Mouse (Mus musculus) thymus, adult 18-20 months (tissue): ENCODE data around the gene Plcg2.

Experiments used
- DNase-seq, 2 experiments: peaks; one replicate each; pipeline ENCODE4 v3.0.0; 2022; ENCODE audit warnings: mixed read lengths in 2 of 2

Plcg2 gene

GRCm38 (mm10) chr8:117488246-117489005, 9.7 kb upstream of the Plcg2 start:
- DNase-seq: no peak

DNA sequence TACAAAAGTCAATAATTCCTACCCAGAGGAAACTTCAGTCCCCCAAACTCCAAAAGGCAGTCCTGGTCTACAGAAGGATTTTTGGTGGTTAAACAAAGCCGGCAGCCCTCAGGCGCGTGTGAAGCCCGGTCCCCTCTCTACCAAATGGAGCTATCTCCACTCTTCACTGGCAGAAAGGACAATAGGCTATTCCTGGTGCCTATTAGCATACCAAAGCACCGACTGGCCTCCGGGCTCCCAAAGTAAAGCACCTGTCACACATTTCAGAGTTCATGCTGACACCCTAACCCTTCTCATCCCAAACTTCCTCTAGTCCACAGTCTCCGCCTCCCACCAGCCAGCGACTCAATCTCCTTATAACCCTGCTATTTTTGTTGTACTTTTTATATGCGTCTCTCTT, 4.5 kb upstream of the Plcg2 start:
- DNase-seq: no peak

GRCm38 (mm10) chr8:117494874-117495273, 3.2 kb upstream of the Plcg2 start:
- no peak for DNase-seq

GRCm38 (mm10) chr8:117498915-117499540, 937 bp downstream of the Plcg2 start:
- DNase-seq: no peak

DNA sequence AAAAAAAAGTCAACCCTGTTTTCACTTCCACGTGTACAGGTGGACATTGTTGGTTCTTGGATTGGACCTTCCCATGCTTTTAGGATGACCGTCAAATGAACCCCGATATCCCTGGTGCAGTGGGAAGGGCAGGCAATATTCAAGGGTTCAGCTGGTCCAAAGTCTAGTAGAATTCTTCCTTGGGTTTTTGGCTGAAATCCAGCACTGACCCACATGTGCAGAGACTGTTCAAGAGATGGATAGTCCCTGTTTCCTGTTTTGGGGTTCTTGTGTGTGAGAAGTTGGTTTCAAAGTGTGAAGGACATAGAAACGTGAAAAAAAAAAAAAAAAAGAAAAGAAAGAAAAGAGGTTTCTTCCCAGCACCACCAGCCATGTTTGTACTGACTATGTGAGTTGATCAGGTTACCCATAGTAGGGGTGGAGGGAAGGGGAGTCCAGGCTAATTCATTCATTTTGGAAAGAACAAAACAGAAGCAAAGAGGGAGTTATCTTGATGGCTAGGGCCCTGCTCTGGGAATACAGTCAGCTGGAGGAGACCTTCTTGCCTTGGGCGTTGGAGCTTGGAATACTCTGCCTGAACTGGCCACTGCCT, 2.2 kb downstream of the Plcg2 start:
- no peak for DNase-seq

GRCm38 (mm10) chr8:117501323-117501722, 3.2 kb downstream of the Plcg2 start:
- DNase-seq: no peak

- no peak for DNase-seq
These were observed 5.4 kb downstream of the Plcg2 start for GRCm38 (mm10) chr8:117503405-117504069.

DNA sequence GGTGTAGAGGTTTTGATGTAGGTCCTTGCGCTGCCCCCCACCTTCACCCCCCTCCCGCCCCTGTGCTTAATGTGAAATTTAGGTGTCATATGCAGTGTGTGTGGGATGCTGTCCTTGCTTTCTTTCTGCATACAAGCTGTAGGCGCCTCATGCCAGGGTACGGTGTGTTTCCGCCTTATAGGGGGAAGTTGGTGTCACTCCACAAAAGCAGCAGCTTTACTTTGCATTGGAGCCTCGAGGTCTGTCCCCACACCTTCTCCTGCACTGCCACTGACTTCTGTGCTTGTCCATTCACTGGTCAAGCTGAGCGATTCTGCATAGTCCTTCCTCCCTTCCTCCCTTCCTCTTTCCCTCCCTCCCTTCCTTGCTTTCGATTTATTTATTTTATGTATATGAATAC, 9.6 kb downstream of the Plcg2 start:
- DNase-seq: no peak

DNA sequence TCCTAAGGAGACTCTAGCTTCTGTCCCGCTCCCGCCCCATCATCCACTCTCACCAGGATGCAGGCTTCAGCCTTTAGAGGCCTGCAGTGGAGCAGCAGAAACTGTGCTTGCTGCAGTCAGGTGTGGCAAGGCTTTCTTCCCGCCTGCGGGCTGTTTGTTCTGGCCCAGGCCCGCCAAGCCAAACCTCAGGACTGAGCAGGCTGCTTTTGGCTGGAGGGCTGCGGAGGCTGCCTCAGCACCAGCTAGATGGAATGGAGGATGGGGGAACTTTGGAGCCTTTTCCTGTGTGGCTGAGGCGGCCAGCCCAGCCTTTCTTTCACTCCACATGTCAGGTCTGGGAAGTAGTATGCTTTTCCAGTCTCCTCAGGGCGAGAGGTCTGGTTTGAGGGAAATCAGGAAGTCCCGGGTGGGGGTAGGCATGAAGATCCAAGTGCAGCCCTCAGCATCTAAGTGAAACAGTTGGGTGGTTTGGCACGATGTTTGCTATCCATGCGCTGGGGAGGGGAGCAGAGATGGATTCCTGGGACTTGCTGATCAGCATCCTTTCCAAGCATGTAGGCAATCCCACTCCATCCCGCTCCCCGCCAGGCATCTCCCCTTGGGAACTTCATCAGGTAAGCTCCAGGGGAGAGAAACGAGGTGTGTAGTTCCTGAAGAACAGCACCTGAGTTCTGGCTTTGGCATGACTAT, 18.9 kb downstream of the Plcg2 start:
- no peak for DNase-seq

- no peak for DNase-seq
These were observed 19.8 kb downstream of the Plcg2 start for GRCm38 (mm10) chr8:117517861-117518260.

DNA sequence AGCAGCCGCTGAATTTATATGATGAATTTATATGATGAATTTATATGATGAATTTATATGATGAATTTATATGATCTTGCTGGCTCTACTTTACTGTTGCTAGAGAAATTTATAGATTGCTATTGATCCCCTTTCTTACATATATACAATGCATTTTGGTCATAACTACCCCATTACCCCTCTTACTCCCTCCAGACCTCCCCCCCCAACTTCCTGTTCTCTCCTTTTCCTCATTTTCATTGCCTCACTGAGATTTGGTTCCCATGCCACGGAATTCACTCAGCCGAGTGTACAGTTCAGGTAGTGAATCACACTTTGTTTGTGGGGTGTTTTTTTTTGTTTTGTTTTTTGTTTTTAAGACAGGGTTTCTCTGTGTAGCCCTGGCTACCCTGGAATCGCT, 20.8 kb downstream of the Plcg2 start:
- no peak for DNase-seq

DNA sequence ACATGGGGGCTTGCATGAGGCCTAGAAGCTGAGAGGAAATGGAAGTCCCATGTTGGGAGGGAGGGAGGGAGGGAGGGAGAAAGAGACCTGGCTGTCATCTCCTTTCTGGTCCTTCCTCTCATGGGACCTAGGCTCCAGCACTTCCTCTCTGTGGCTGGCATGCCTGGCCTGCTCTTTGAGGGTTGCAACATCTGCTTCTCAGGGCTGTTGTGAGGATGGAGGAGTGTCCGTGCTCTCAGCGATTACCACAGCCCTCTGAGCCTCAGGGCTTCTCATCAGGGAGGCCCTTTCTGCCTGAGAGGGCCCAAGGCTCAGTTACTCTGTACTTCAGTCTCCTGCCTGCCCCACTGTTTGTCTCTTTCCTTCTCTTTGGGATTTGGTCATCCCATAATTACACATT, 28.1 kb downstream of the Plcg2 start:
- DNase-seq: no peak

- no peak for DNase-seq
These were observed 29.9 kb downstream of the Plcg2 start for GRCm38 (mm10) chr8:117527983-117528382.

GRCm38 (mm10) chr8:117529177-117529576, 31.1 kb downstream of the Plcg2 start:
- DNase-seq: no peak

DNA sequence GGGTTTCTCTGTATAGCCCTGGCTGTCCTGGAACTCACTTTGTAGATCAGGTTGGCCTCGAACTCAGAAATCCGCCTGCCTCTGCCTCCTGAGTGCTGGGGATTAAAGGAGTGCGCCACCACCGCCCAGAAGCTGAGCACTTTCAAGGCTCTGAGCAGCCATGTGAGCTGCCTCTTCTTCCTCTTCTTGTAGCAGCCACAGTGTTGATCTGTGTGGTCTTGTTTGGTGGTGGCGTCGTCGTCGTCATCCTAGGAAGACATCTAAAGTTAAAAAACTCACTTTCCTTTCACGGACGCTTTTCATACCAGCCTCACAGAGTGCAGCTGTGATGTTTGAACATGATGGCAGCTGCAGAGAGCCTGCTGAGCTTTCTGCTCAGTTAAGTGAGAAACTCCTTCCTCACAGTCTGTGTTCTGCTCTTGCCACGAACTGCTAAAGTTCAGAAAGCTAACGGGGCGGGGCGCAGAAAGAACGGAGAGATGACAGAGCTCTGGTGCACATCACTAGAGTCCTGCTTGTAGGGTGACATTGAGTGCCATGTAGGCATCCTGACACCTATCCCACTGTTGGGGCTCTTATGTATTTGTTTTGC, 34.4 kb downstream of the Plcg2 start:
- DNase-seq: peak; percentile 27 to 40

- no peak for DNase-seq
These were observed 38.8 kb downstream of the Plcg2 start for GRCm38 (mm10) chr8:117536862-117537261.

DNA sequence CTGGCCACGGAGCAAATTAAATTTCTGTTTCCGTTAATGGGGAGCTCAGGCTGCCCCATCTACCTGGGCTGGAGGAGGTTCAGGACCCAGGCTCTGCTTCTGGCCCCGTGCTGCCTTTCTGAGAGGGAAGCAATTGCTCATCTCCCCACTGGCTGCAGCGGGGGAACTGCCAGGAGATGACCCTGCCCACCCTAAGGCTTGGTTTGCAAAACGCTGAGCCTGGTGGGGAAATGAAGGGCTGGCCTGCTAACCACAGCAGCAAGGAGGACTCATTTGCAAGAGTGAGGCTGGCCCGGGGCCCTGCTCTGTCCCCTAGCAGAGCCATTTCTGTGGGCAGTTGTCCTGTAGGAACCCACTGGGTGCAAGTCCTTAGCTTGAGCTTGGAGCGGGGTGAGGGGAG, 39.7 kb downstream of the Plcg2 start:
- no peak for DNase-seq

DNA sequence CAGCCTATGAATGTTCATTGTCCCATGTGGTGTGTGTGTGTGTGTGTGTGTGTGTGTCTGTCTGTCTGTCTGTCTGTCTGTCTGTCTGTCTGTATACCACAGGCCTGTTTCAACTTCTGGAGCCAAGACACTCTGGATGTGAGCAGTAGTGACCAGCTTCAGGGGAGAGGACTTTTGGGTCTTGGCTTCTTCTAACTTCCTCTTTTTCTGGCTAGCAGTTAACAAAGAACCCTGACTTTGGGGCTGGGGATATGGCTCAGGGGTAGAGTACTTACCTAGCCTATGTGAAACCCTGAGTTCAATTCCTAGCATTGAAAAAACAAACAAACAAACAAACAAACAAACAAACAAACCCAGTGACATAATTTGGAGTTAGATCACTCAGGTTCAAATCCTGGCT, 44.9 kb downstream of the Plcg2 start:
- DNase-seq: no peak

GRCm38 (mm10) chr8:117543789-117544188, 45.7 kb downstream of the Plcg2 start:
- DNase-seq: no peak

DNA sequence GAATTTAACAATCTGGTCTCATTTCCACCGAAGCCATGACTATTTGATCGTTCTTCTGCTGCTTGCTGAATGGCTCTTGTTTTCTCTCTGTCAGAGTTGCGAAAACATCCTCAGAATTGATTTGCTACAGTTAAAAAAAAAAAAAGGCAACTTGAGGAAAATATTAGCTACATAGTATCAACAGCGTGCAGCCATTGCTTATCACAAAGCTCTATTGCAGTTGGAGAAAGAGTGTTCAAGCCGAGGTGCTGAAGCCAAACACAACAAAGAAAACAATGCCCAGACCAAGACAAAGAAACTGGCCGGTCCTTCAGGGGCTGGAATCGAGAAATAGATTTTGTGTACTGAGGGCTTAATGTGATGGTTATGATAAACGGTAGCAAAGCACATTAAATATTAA, 47.0 kb downstream of the Plcg2 start:
- DNase-seq: no peak

- no peak for DNase-seq
These were observed 48.3 kb downstream of the Plcg2 start for GRCm38 (mm10) chr8:117546386-117546785.

GRCm38 (mm10) chr8:117547945-117548344, 49.9 kb downstream of the Plcg2 start:
- DNase-seq: peak in 1 of 2 experiments; percentile 42

- peak; percentile 16 to 55 for DNase-seq
These were observed 50.4 kb downstream of the Plcg2 start for GRCm38 (mm10) chr8:117548453-117548852.
